Mouse (Mus musculus): Measurements from ENCODE around the gene Proser3.

- no peak for TF ChIP-seq CTCF (IDR thresholded peaks at IDR 0.05; ENCODE audit: insufficient read depth, low read depth, low read length)
- TF ChIP-seq POLR2A (IDR thresholded peaks at IDR 0.05; ENCODE audit: insufficient read depth, low read depth, low read length) = no peak
These were observed 31.2 kb downstream of the Proser3 start for GRCm38 (mm10) chr7:30520856-30521255.

Data from olfactory bulb, adult 2 months (tissue).